Mouse (Mus musculus) heart, adult 8-10 months (tissue): ENCODE data around the gene Meis3. TPM values are rescaled to one million over a fixed set of nuclear protein-coding genes. Genes with fewer than 3 reads are reported as not detected.

ENCODE experiments used
- DNase-seq: peaks from one replicate; pipeline ENCODE4 v3.0.0; 2022; ENCODE audit warnings: low spot score
- total RNA-seq, 4 experiments: library from RNA; stranded (reverse); gene quantifications; 2 replicates each; pipeline ENCODE4 v1.2.4; 2022

Gene Meis3
- 1 to 10 TPM; 4.7 to 6.1 (median 5.2) TPM for total RNA-seq

DNA sequence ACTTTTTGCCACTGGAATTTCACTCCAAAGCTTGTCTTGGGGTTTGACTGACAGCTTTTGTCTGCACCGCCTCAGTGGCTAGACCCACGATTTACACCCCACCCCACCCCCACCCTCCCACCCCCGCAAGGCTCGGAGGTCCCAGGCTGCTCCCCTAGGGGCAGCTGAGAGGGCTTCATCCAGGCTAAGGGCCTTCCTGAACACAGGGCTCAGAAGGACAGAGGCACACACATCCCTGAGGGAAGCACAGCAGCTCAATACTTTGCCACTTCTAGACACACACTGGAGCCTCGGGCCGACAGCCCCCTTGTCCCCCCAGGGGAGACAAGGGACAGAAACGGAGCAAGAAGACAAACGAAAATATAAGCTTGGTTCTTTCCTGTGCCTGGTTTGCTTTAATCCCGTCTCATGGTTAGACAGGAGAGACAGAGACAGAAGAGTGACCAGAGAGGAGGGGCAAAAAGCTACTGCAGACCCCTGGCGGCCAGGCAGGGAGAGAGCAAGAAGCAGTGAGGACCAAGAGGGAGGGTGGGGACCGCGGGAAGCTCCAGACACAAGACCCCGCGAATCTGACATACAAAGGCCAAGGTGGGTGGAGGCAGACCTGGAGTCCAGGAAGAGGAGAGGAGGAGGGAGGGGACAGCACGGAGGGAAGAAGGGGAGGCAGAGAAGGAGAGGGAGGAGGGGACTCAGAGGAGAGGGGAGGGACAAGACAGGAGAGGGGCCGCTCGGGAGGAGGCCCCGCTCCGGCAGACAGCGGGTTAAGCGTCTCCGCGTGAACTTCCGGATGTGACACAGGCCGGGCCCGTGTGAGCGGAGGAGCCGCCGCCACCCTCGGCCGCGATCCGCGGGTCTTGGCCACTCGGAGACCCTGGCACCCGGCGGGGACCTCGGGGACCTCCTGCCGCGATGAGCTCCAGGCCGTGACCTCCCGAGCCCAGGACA lies at the start of gene Meis3:
TSS of gene Meis3 (plus strand) at position 494 of the 945 bp plus-strand sequence.
- peak; percentile 25 for DNase-seq

- DNase-seq: no peak
Observed at GRCm38 (mm10) chr7:16125829-16126228, 49.1 kb upstream of the Meis3 start.

GRCm38 (mm10) chr7:16128344-16128743 lies 46.5 kb upstream of the Meis3 start:
- DNase-seq: no peak

- no peak for DNase-seq
Observed at GRCm38 (mm10) chr7:16128899-16129298, 46.0 kb upstream of the Meis3 start.

DNA sequence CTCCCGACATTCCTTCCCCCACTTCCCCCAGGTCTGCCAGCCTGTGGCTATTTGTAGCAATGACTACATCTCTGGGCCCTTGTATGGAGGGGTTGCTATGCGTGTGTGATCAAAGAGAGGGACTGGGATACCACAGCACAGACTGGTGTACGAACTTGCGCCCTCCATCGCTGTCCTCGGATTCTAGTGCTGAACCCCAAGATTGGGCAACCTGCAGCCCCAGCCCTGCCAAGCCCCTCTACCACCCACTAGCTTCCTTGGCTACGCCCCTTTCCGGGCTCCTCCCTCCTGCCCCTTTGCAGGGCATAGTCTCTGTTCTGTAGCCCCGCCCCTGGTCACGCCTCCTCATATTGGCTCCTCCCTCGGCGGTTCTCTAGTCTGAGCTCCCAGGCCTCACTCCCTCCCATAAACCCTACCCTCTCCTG lies 45.5 kb upstream of the Meis3 start, which contains the start of gene Slc8a2:
TSS of gene Slc8a2 (plus strand) at position 406 of the 425 bp plus-strand sequence.
- DNase-seq: peak; percentile 65

DNA sequence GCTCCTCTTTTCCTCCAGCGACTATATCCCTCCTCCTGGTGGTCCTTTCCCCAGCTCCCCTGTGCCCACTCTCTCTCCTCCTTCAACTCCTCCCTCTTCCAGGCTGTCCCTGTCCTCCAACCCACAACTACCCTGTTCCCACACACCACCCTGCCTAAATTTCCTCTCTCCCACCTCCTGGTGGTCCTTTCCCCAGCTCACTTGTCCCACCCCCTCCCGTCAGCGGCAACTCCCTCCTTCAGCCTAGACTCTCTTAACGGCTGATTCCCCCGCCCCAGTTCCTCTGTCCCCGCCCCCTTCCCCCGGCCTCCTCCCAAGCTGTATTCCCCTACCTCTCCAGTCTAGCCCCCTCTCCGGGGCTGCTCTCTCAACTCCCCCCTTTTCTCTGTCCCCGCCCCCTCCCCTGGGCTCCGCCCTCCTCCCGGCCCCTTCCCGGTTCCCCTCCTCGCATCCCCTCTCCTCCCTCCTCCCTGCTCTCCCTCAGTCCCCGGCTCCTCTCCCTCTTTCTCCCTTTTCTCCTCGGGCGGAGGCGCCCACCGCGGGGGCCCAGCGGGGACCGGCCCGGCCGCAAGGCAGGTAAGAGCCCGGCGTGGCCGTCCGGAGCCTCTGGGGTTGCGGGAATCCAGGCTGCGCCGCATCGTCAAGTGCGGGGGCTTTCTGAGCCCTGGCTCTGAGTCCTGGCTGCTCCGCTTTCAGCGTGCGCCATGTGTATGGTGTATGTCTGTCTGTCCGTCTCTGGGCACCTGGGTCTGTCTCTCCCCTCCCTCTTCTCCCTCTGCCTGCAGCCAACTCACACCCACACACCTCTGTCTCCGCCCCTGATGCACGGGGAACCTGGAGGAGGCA lies 44.8 kb upstream of the Meis3 start:
- no peak for DNase-seq

DNA sequence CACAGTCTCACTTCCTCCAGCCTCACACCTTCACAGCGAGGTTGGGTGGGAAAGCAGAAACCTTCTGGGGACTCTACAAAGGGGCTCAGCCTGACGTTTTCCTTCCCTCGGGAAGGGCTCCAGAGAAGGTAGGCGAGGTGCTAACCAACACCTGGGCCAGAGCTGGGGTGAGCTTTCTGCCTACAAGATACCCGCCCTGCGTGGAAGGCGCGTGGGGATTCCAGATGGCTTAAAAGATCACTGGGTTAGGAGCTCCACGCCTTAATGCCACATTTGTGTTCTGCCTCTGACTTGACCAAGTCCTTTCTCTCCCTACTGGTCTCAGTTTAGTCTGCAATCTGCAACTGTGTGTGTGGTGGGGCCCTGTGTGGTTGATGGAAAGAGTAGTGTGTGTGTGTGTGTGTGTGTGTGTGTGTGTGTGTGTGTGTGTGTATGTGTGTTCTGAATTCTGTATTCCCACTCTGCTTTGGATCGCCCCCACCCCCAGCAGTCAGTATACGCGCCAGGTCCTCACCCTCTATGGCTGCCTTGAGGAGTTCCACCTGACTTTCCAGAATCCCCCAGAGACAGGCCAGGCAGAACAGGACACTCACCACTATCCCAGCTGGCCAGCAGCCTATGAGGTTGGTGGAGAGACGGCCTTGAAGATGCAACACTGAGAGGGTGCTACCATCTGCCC lies 43.8 kb upstream of the Meis3 start:
- no peak for DNase-seq

- DNase-seq: no peak
Observed at GRCm38 (mm10) chr7:16132161-16132581, 42.7 kb upstream of the Meis3 start.

DNA sequence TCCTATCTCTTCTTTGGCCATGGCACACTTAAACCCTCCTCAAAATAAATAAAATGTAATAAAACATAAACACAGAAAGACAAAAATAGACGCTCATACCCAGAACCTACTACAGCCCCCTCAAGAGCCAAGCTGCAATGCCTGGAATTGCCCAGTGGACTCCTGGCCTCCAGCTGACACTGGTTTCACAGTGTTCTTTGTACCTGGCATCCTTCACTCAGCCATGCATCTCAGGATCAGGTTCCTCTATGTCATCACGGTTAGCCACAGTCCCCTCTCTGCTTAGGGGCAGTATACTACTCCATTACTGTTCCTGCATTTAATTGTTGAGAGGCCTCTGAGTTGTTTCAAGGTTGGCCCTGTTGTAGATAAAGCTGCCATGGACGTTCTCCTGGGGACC lies 42.0 kb upstream of the Meis3 start:
- DNase-seq: no peak

GRCm38 (mm10) chr7:16133691-16134090 lies 41.2 kb upstream of the Meis3 start:
- DNase-seq: no peak

- DNase-seq: no peak
Observed at GRCm38 (mm10) chr7:16134951-16135392, 39.9 kb upstream of the Meis3 start.

DNA sequence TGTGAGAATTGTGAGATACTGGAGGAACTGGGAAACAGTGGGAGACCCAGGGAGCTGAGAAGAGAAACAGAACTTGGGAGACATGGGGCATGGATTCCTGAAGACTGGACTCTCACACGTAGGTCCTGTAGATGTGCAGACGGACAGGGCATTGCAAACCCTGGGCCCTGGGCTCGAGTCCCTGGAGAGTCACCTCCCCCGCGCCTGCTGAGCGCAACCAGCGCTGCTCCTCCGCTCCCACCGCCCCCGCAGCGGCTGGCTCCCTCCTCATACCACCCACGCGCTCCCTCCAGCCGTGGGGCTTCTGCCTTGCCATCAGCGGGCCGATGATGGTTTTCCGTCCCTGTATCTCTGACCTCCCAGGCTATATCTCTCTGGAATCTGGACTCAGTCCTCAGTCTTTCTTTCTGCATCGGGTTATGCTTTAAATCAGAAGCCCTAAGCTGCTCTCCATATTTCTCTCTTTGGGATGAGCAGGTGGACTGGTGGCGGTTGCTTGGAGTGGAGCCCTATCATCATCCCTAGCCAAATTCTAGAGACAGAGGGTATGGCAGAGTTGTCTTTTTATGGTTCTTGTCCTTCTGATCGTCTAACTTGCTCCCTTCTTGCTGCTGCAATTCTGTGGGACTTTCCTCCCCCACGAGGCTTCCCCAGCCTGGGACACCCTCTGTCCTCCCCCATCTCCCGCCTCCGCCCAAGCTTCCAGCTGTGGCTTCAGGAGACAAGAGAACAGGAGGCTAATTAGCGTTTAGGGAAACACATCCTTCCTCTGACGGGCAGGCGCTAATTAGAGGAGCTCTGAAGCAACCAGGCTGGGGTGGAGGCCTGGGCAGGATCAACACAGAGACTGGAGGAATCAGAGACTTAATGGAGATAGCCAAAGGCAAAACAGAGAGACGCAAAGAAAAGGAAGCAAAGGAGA lies 28.1 kb upstream of the Meis3 start:
- DNase-seq: no peak

- DNase-seq: peak; percentile 21
Observed at GRCm38 (mm10) chr7:16147643-16148042, 27.2 kb upstream of the Meis3 start.

- no peak for DNase-seq
Observed at GRCm38 (mm10) chr7:16149241-16149640, 25.6 kb upstream of the Meis3 start.

DNA sequence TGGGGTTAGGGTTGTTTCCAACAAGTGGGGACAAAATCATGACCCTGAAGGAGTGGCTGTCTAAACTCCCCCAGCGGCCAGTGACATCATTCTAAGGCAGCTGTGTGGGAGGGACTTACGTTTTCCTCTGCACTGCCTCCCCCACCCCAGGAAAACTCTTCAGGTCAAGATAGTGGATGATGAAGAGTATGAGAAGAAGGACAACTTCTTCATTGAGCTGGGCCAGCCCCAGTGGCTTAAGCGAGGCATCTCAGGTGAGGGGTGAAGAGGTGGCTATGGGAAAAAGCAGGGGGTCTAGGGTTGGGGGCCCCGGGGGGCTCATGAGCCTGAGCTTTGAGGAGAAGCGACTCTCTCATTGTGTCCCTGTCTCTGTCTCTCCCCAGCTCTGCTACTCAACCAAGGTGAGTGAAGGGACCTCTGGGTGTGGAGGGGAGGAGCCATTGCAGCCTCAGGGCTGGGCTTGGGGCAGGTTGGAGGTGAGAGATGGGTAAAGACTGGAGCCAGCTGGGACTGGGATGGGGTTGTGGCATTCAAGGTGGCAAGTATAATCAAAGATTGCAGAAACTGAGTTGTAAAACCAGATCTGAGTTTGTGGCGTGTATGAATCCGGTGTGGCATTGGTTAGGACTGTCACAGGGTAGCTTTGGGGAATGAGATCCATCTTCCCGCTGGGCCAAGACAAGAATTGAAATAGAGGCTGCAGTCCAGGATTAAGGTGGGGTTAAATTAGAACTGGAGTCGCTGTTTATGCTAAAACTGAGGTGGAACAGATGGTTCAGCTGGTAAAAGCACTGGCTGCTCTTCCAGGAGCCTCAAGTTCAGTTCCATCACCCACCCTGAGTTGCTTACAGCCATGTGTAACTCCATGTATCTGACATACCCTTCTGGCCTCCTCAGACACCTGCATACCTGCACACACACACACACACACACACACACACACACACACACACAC lies 24.4 kb upstream of the Meis3 start:
- DNase-seq: no peak

- DNase-seq: no peak
Observed at GRCm38 (mm10) chr7:16153522-16153921, 21.4 kb upstream of the Meis3 start.

GRCm38 (mm10) chr7:16155132-16155872 lies 19.6 kb upstream of the Meis3 start:
- peak; percentile 37 for DNase-seq

- peak; percentile 60 for DNase-seq
Observed at GRCm38 (mm10) chr7:16156105-16156714, 18.7 kb upstream of the Meis3 start.
